Mouse (Mus musculus) lung, embryonic 15.5 days (tissue): Measurements from ENCODE around the gene Unc13c. TPM values are rescaled to one million over a fixed set of nuclear protein-coding genes. Genes with fewer than 3 reads are reported as not detected.

ENCODE experiments used
- ATAC-seq: fragments of 200-750 bp; cut with Nextera tagmentation; 2 replicates; pipeline ENCODE4 v1.8.0; 2017; ENCODE audit warnings: moderate number of reproducible peaks, borderline replicate concordance; ENCODE audit not compliant: low FRiP score, low TSS enrichment; ENCODE audit errors: extremely low read depth
- H3K27ac ChIP-seq: fragments of 300-500 bp; sonication (generic); 2 replicates; pipeline ENCODE4 v1.5.1; 2015; ENCODE audit warnings: moderate library complexity, mild to moderate bottlenecking, inconsistent platforms
- H3K27me3 ChIP-seq: fragments of 300-500 bp; sonication (generic); 2 replicates; pipeline ENCODE4 v1.6.1; 2015; ENCODE audit warnings: inconsistent platforms
- H3K36me3 ChIP-seq: fragments of 300-500 bp; sonication (generic); 2 replicates; pipeline ENCODE4 v1.6.1; 2015; ENCODE audit warnings: inconsistent platforms
- H3K4me1 ChIP-seq: fragments of 300-500 bp; sonication (generic); 2 replicates; pipeline ENCODE4 v1.6.1; 2015; ENCODE audit warnings: inconsistent platforms
- H3K4me2 ChIP-seq: fragments of 300-500 bp; sonication (generic); 2 replicates; pipeline ENCODE4 v1.6.1; 2015; ENCODE audit warnings: inconsistent platforms, mild to moderate bottlenecking, moderate library complexity
- H3K4me3 ChIP-seq: fragments of 300-500 bp; sonication (generic); 2 replicates; pipeline ENCODE4 v1.5.1; 2015; ENCODE audit warnings: mild to moderate bottlenecking, inconsistent platforms
- H3K9ac ChIP-seq: fragments of 300-500 bp; sonication (generic); 2 replicates; pipeline ENCODE4 v1.6.1; 2015; ENCODE audit warnings: inconsistent platforms
- H3K9me3 ChIP-seq: fragments of 300-500 bp; sonication (generic); 2 replicates; pipeline ENCODE4 v1.6.1; 2016; ENCODE audit warnings: inconsistent platforms
- WGBS: fragments of 180-500 bp; shearing (Covaris S2); methylation state at CpG from one replicate; pipeline ENCODE4 v1.1.7; 2015; 5-methylcytosine and 5-hydroxymethylcytosine counted together
- polyA plus RNA-seq: library from polyadenylated mRNA; unstranded; fragments of >200 nt; fragmentation: Nextera tagmentation; extraction: Ambion mirVana; gene quantifications from 2 replicates; pipeline ENCODE4 v1.2.1, GENCODE M21; 2015

Gene Unc13c
- polyA plus RNA-seq, 1 experiment from 2014 or later = 0.20 TPM

- no peaks in the 10 kb centered on the region for H3K27me3 ChIP-seq
- no peak overlapping the region for H3K4me2 ChIP-seq
- no peak overlapping the region for H3K27ac ChIP-seq
- 69% methylated on average over 4 of the region's 4 CpGs for WGBS
- H3K36me3 ChIP-seq = no peaks in the 10 kb centered on the region
- H3K4me3 ChIP-seq = no peak overlapping the region
- no peak for ATAC-seq
- no peaks in the 10 kb centered on the region for H3K4me1 ChIP-seq
- H3K9me3 ChIP-seq = no peaks in the 10 kb centered on the region
- no peak overlapping the region for H3K9ac ChIP-seq
Measured at GRCm38 (mm10) chr9:73951586-73951985, 17.2 kb downstream of the Unc13c start.

- H3K27ac ChIP-seq = no peak overlapping the region
- no peaks in the 10 kb centered on the region for H3K36me3 ChIP-seq
- H3K9ac ChIP-seq = no peak overlapping the region
- WGBS = 41% methylated on average over 4 of the region's 4 CpGs
- no peak overlapping the region for H3K4me2 ChIP-seq
- no peaks in the 10 kb centered on the region for H3K27me3 ChIP-seq
- H3K4me1 ChIP-seq = no peaks in the 10 kb centered on the region
- ATAC-seq = 0 out of 2 replicates have a peak, but pooled peaks have one; percentile 27
- no peaks in the 10 kb centered on the region for H3K9me3 ChIP-seq
- no peak overlapping the region for H3K4me3 ChIP-seq
Measured at GRCm38 (mm10) chr9:73934844-73935243, 33.9 kb downstream of the Unc13c start.

GRCm38 (mm10) chr9:73931988-73932387 is 36.8 kb downstream of the Unc13c start:
- H3K36me3 ChIP-seq = no peaks in the 10 kb centered on the region
- no peak overlapping the region for H3K4me3 ChIP-seq
- WGBS = 83% methylated on average over 9 of the region's 9 CpGs
- H3K27ac ChIP-seq = no peak overlapping the region
- H3K4me2 ChIP-seq = no peak overlapping the region
- H3K27me3 ChIP-seq = no peaks in the 10 kb centered on the region
- no peak for ATAC-seq
- H3K9me3 ChIP-seq = no peaks in the 10 kb centered on the region
- H3K9ac ChIP-seq = no peak overlapping the region
- H3K4me1 ChIP-seq = no peaks in the 10 kb centered on the region

- H3K4me1 ChIP-seq = no peaks in the 10 kb centered on the region
- H3K9ac ChIP-seq = no peak overlapping the region
- H3K4me3 ChIP-seq = no peak overlapping the region
- WGBS = 63% methylated on average over 2 of the region's 2 CpGs
- no peak overlapping the region for H3K27ac ChIP-seq
- H3K9me3 ChIP-seq = no peaks in the 10 kb centered on the region
- no peak overlapping the region for H3K4me2 ChIP-seq
- H3K36me3 ChIP-seq = no peaks in the 10 kb centered on the region
- no peak for ATAC-seq
- no peaks in the 10 kb centered on the region for H3K27me3 ChIP-seq
Measured at GRCm38 (mm10) chr9:73927276-73927675, 41.5 kb downstream of the Unc13c start.

GRCm38 (mm10) chr9:73922449-73923115 is 46.2 kb downstream of the Unc13c start:
- H3K36me3 ChIP-seq = no peaks in the 10 kb centered on the region
- H3K4me2 ChIP-seq = no peak overlapping the region
- WGBS = 64% methylated on average over 11 of the region's 11 CpGs
- H3K27me3 ChIP-seq = no peaks in the 10 kb centered on the region
- ATAC-seq = no peak
- H3K9ac ChIP-seq = no peak overlapping the region
- H3K4me1 ChIP-seq = no peaks in the 10 kb centered on the region
- H3K9me3 ChIP-seq = no peaks in the 10 kb centered on the region
- H3K4me3 ChIP-seq = no peak overlapping the region
- H3K27ac ChIP-seq = no peak overlapping the region

- Histone ChIP-seq H3K27me3 (no peaks in the 10 kb centered on the region), H3K4me3 (no peak overlapping the region), H3K9me3 (no peaks in the 10 kb centered on the region), H3K27ac (no peak overlapping the region), H3K4me1 (no peaks in the 10 kb centered on the region), H3K4me2 (no peak overlapping the region), H3K9ac (no peak overlapping the region), H3K36me3 (no peaks in the 10 kb centered on the region)
- WGBS = 40% methylated on average over 4 of the region's 4 CpGs
- ATAC-seq = no peak
Measured at GRCm38 (mm10) chr9:73905959-73906358, 62.8 kb downstream of the Unc13c start.

- no peak overlapping the region for H3K4me3 ChIP-seq
- H3K36me3 ChIP-seq = no peaks in the 10 kb centered on the region
- ATAC-seq = no peak
- no peak overlapping the region for H3K9ac ChIP-seq
- H3K4me2 ChIP-seq = no peak overlapping the region
- no peaks in the 10 kb centered on the region for H3K9me3 ChIP-seq
- H3K4me1 ChIP-seq = no peaks in the 10 kb centered on the region
- H3K27me3 ChIP-seq = no peaks in the 10 kb centered on the region
- WGBS = 63% methylated on average over 3 of the region's 3 CpGs
- H3K27ac ChIP-seq = no peak overlapping the region
Measured at GRCm38 (mm10) chr9:73898516-73898915, 70.2 kb downstream of the Unc13c start.

GRCm38 (mm10) chr9:73896210-73896609 is 72.6 kb downstream of the Unc13c start:
- H3K9me3 ChIP-seq = no peaks in the 10 kb centered on the region
- H3K36me3 ChIP-seq = no peaks in the 10 kb centered on the region
- no peaks in the 10 kb centered on the region for H3K27me3 ChIP-seq
- no peak overlapping the region for H3K4me3 ChIP-seq
- H3K27ac ChIP-seq = no peak overlapping the region
- H3K4me1 ChIP-seq = no peaks in the 10 kb centered on the region
- no peak overlapping the region for H3K4me2 ChIP-seq
- H3K9ac ChIP-seq = no peak overlapping the region
- no peak for ATAC-seq
- 72% methylated on average over 3 of the region's 3 CpGs for WGBS

- 56% methylated on average over 1 of the region's 1 CpGs for WGBS
- Histone ChIP-seq H3K36me3 (no peaks in the 10 kb centered on the region), H3K4me2 (no peak overlapping the region), H3K27me3 (no peaks in the 10 kb centered on the region), H3K27ac (0 out of 2 replicates have a peak overlapping the region, but pooled peaks have one; percentile 3), H3K4me3 (no peak overlapping the region), H3K9me3 (no peaks in the 10 kb centered on the region), H3K4me1 (peaks cover 5% of the 10 kb centered on the region; the same call in 1 of the 2 replicates), H3K9ac (no peak overlapping the region)
- peak; percentile 76; the same call in 1 of the 2 replicates for ATAC-seq
Measured at GRCm38 (mm10) chr9:73883587-73883986, 85.2 kb downstream of the Unc13c start.

- Histone ChIP-seq H3K4me1 (peaks cover 5% of the 10 kb centered on the region; the same call in 1 of the 2 replicates), H3K36me3 (no peaks in the 10 kb centered on the region), H3K27me3 (no peaks in the 10 kb centered on the region), H3K9me3 (no peaks in the 10 kb centered on the region), H3K27ac (0 out of 2 replicates have a peak overlapping the region, but pooled peaks have one; percentile 3), H3K4me2 (no peak overlapping the region), H3K9ac (no peak overlapping the region), H3K4me3 (no peak overlapping the region)
- ATAC-seq = peak; percentile 70; the same call in 1 of the 2 replicates
- 33% methylated on average over 1 of the region's 1 CpGs for WGBS
Measured at GRCm38 (mm10) chr9:73883143-73883542, 85.6 kb downstream of the Unc13c start.

- H3K4me1 ChIP-seq = peaks cover 5% of the 10 kb centered on the region; the same call in 1 of the 2 replicates
- no peak overlapping the region for H3K4me3 ChIP-seq
- no peak overlapping the region for H3K27ac ChIP-seq
- H3K27me3 ChIP-seq = no peaks in the 10 kb centered on the region
- WGBS = 56% methylated on average over 5 of the region's 5 CpGs
- H3K4me2 ChIP-seq = no peak overlapping the region
- H3K9me3 ChIP-seq = no peaks in the 10 kb centered on the region
- no peak for ATAC-seq
- H3K9ac ChIP-seq = no peak overlapping the region
- no peaks in the 10 kb centered on the region for H3K36me3 ChIP-seq
Measured at GRCm38 (mm10) chr9:73882393-73882919, 86.3 kb downstream of the Unc13c start.

- Histone ChIP-seq H3K9me3 (no peaks in the 10 kb centered on the region), H3K36me3 (no peaks in the 10 kb centered on the region), H3K27ac (no peak overlapping the region), H3K9ac (no peak overlapping the region), H3K4me1 (no peaks in the 10 kb centered on the region), H3K4me3 (no peak overlapping the region), H3K27me3 (no peaks in the 10 kb centered on the region), H3K4me2 (no peak overlapping the region)
- 37% methylated on average over 2 of the region's 2 CpGs for WGBS
- no peak for ATAC-seq
Measured at GRCm38 (mm10) chr9:73867410-73868067, 101.2 kb downstream of the Unc13c start.
